Mouse (Mus musculus): ENCODE data around the gene Klc4. TPM values are rescaled to one million over a fixed set of nuclear protein-coding genes. Genes with fewer than 3 reads are reported as not detected.

Klc4 gene
- total and polyA plus RNA-seq, 2 experiments from 2014 or later: 23.0 to 32.1 TPM

DNA sequence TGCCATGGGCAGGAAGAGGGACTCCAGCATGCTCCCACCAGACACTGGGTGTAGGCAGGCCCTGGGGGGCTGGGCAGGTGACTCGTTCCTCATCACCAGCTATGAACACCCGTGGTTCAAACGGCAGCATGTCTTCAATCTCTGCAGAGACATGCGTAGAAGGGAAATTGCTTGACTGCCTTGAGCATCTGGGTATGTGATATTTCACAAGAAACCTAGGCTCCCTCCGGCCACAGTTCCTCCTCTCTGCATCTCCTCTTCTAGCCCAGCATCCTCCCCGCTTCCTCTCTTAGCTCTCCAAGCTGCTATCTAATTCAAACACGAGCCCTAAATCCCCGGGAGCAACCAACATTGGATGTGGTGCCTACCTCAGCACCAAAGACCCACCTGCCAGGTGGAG, 59.5 kb downstream of the Klc4 start:
- WGBS: 92% methylated on average over 8 of the region's 8 CpGs
- Histone ChIP-seq H3K4me1 (ENCODE audit: insufficient read depth, low read length) (no peaks in the 10 kb centered on the region), H3K9me3 (ENCODE audit: low read length) (no peaks in the 10 kb centered on the region), H3K27ac (no peak overlapping the region), H3K36me3 (ENCODE audit: insufficient read depth, low read length) (peaks cover 45% of the 10 kb centered on the region), H3K27me3 (ENCODE audit: insufficient read depth, low read length) (no peaks in the 10 kb centered on the region), H3K9ac (replicated peaks; ENCODE audit: low read length) (no peak overlapping the region), H3K4me3 (ENCODE audit: low read length) (no peak overlapping the region), H3K4me2 (ENCODE audit: low read depth, low read length) (no peak overlapping the region)
- ATAC-seq (no peak), DNase-seq (ENCODE audit: low spot score) (no peak)
- TF ChIP-seq CTCF (IDR thresholded peaks at IDR 0.05; ENCODE audit: low read depth): no peak

Other genes with a start within 250 kb of the Klc4 start
- 1.4 and 4.0 TPM in 2 replicates for gene Crip3, start 217.1 kb downstream of the Klc4 start, total RNA-seq (2014; rRNA removed)
- gene Crip3, start 217.1 kb downstream of the Klc4 start, polyA plus RNA-seq (2015; fragmentation: Nextera tagmentation; extraction: Ambion mirVana): 1.6 and 1.7 TPM in 2 replicates
- not detected in 2 replicates for gene Slc22a7, start 207.6 kb downstream of the Klc4 start, total RNA-seq (2014; rRNA removed)
- gene Slc22a7, start 207.6 kb downstream of the Klc4 start, polyA plus RNA-seq (2015; fragmentation: Nextera tagmentation; extraction: Ambion mirVana): 0.13 TPM in 1 of 2 replicates, not detected in the other
- gene Ttbk1, start 158.3 kb downstream of the Klc4 start, total RNA-seq (2014; rRNA removed): 46.5 and 53.4 TPM in 2 replicates
- 6.3 and 6.5 TPM in 2 replicates for gene Ttbk1, start 158.3 kb downstream of the Klc4 start, polyA plus RNA-seq (2015; fragmentation: Nextera tagmentation; extraction: Ambion mirVana)
- 8.9 and 9.9 TPM in 2 replicates for gene Dnph1, start 149.3 kb downstream of the Klc4 start, total RNA-seq (2014; rRNA removed)
- 19.2 and 23.4 TPM in 2 replicates for gene Dnph1, start 149.3 kb downstream of the Klc4 start, polyA plus RNA-seq (2015; fragmentation: Nextera tagmentation; extraction: Ambion mirVana)
- 55.3 and 58.2 TPM in 2 replicates for gene Cul9, start 99.6 kb downstream of the Klc4 start, total RNA-seq (2014; rRNA removed)
- gene Cul9, start 99.6 kb downstream of the Klc4 start, polyA plus RNA-seq (2015; fragmentation: Nextera tagmentation; extraction: Ambion mirVana): 12.2 and 14.4 TPM in 2 replicates
- gene Srf, start 89.8 kb downstream of the Klc4 start, total RNA-seq (2014; rRNA removed): 67.0 and 67.3 TPM in 2 replicates
- 3.0 and 3.8 TPM in 2 replicates for gene Srf, start 89.8 kb downstream of the Klc4 start, polyA plus RNA-seq (2015; fragmentation: Nextera tagmentation; extraction: Ambion mirVana)
- gene Ptk7, start 16.5 kb downstream of the Klc4 start, total RNA-seq (2014; rRNA removed): 77.6 and 79.3 TPM in 2 replicates
- gene Ptk7, start 16.5 kb downstream of the Klc4 start, polyA plus RNA-seq (2015; fragmentation: Nextera tagmentation; extraction: Ambion mirVana): 24.5 and 25.1 TPM in 2 replicates
- 55.4 and 67.2 TPM in 2 replicates for gene Mrpl2, start 207 bp upstream of the Klc4 start, total RNA-seq (2014; rRNA removed)
- 90.2 and 95.5 TPM in 2 replicates for gene Mrpl2, start 207 bp upstream of the Klc4 start, polyA plus RNA-seq (2015; fragmentation: Nextera tagmentation; extraction: Ambion mirVana)
- gene Cul7, start 4.3 kb upstream of the Klc4 start, total RNA-seq (2014; rRNA removed): 92.2 and 108 TPM in 2 replicates
- gene Cul7, start 4.3 kb upstream of the Klc4 start, polyA plus RNA-seq (2015; fragmentation: Nextera tagmentation; extraction: Ambion mirVana): 24.9 and 26.8 TPM in 2 replicates
- 26.6 and 32.7 TPM in 2 replicates for gene Rrp36, start 28.3 kb upstream of the Klc4 start, total RNA-seq (2014; rRNA removed)
- 56.5 and 59.1 TPM in 2 replicates for gene Rrp36, start 28.3 kb upstream of the Klc4 start, polyA plus RNA-seq (2015; fragmentation: Nextera tagmentation; extraction: Ambion mirVana)
- 135 and 146 TPM in 2 replicates for gene Mea1, start 32.8 kb upstream of the Klc4 start, total RNA-seq (2014; rRNA removed)
- 312 and 325 TPM in 2 replicates for gene Mea1, start 32.8 kb upstream of the Klc4 start, polyA plus RNA-seq (2015; fragmentation: Nextera tagmentation; extraction: Ambion mirVana)
- gene Klhdc3, start 34.9 kb upstream of the Klc4 start, total RNA-seq (2014; rRNA removed): 91.5 and 98.3 TPM in 2 replicates
- 172 and 179 TPM in 2 replicates for gene Klhdc3, start 34.9 kb upstream of the Klc4 start, polyA plus RNA-seq (2015; fragmentation: Nextera tagmentation; extraction: Ambion mirVana)
- gene Ppp2r5d, start 59.1 kb upstream of the Klc4 start, total RNA-seq (2014; rRNA removed): 103 and 129 TPM in 2 replicates
- 79.4 and 89.6 TPM in 2 replicates for gene Ppp2r5d, start 59.1 kb upstream of the Klc4 start, polyA plus RNA-seq (2015; fragmentation: Nextera tagmentation; extraction: Ambion mirVana)
- gene Pex6, start 65.4 kb upstream of the Klc4 start, total RNA-seq (2014; rRNA removed): 41.7 and 51.5 TPM in 2 replicates
- 18.1 and 18.8 TPM in 2 replicates for gene Pex6, start 65.4 kb upstream of the Klc4 start, polyA plus RNA-seq (2015; fragmentation: Nextera tagmentation; extraction: Ambion mirVana)
- gene Gnmt, start 83.1 kb upstream of the Klc4 start, total RNA-seq (2014; rRNA removed): 0.25 and 1.2 TPM in 2 replicates
- 5.6 and 6.4 TPM in 2 replicates for gene Gnmt, start 83.1 kb upstream of the Klc4 start, polyA plus RNA-seq (2015; fragmentation: Nextera tagmentation; extraction: Ambion mirVana)
- 79.1 and 88.9 TPM in 2 replicates for gene Cnpy3, start 106.2 kb upstream of the Klc4 start, total RNA-seq (2014; rRNA removed)
- 70.9 and 72.4 TPM in 2 replicates for gene Cnpy3, start 106.2 kb upstream of the Klc4 start, polyA plus RNA-seq (2015; fragmentation: Nextera tagmentation; extraction: Ambion mirVana)
- not detected in 2 replicates for gene Ptcra, start 117.7 kb upstream of the Klc4 start, total RNA-seq (2014; rRNA removed)
- 0.11 and 0.42 TPM in 2 replicates for gene Ptcra, start 117.7 kb upstream of the Klc4 start, polyA plus RNA-seq (2015; fragmentation: Nextera tagmentation; extraction: Ambion mirVana)
- gene 2310039H08Rik, start 126.6 kb upstream of the Klc4 start, total RNA-seq (2014; rRNA removed): 44.9 and 46.4 TPM in 2 replicates
- 64.7 TPM in 2 replicates for gene 2310039H08Rik, start 126.6 kb upstream of the Klc4 start, polyA plus RNA-seq (2015; fragmentation: Nextera tagmentation; extraction: Ambion mirVana)
- gene Rpl7l1, start 136.7 kb upstream of the Klc4 start, total RNA-seq (2014; rRNA removed): 39.4 and 39.8 TPM in 2 replicates
- 72.1 and 80.0 TPM in 2 replicates for gene Rpl7l1, start 136.7 kb upstream of the Klc4 start, polyA plus RNA-seq (2015; fragmentation: Nextera tagmentation; extraction: Ambion mirVana)
- 22.9 and 23.1 TPM in 2 replicates for gene Bicral, start 212.5 kb upstream of the Klc4 start, total RNA-seq (2014; rRNA removed)
- gene Bicral, start 212.5 kb upstream of the Klc4 start, polyA plus RNA-seq (2015; fragmentation: Nextera tagmentation; extraction: Ambion mirVana): 5.1 and 5.2 TPM in 2 replicates
- 41.8 and 61.5 TPM in 2 replicates for gene Tbcc, start 244.7 kb upstream of the Klc4 start, total RNA-seq (2014; rRNA removed)
- 50.7 and 54.5 TPM in 2 replicates for gene Tbcc, start 244.7 kb upstream of the Klc4 start, polyA plus RNA-seq (2015; fragmentation: Nextera tagmentation; extraction: Ambion mirVana)

Data from hindbrain, postnatal 0 days (tissue).